Mouse (Mus musculus): ENCODE measurements around the gene Eid3. TPM values are rescaled to one million over a fixed set of nuclear protein-coding genes. Genes with fewer than 3 reads are reported as not detected.

Eid3 gene
- total RNA-seq (2014; fragmentation: Nextera tagmentation) (7.6 and 8.0 TPM in 2 replicates), total RNA-seq (2017) (3.3 and 4.5 TPM in 2 replicates), polyA plus RNA-seq (2012) (0.26 and 0.28 TPM in 2 replicates)

GRCm38 (mm10) chr10:82866356-82866755 lies at the start of gene Eid3:
Gene Eid3, plus strand, starts transcription at chr10:82866626.
- Histone ChIP-seq H3K27me3 (ENCODE audit: insufficient read depth, low read length) (no peaks in the 10 kb centered on the region), H3K36me3 (replicated peaks) (peaks cover 76% of the 10 kb centered on the region), H3K4me1 (ENCODE audit: insufficient read depth, low read depth, low read length) (peaks cover 66% of the 10 kb centered on the region), H3K9me3 (replicated peaks) (no peaks in the 10 kb centered on the region), H3K4me3 (ENCODE audit: low read depth, low read length) (peak within 1 kb of the TSS; percentile 26; the same call in 1 of the 2 replicates)
- no peak for DNase-seq (ENCODE audit: low spot score)
- ATAC-seq (ENCODE audit: extremely low read depth, insufficient number of reproducible peaks, low FRiP score, poor library complexity, severe bottlenecking) = no peak
- no peak for TF ChIP-seq TAL1 (conservative IDR thresholded peaks at IDR 0.05; ENCODE audit: low read depth, low read length)
- no peak for TF ChIP-seq GATA1 (IDR thresholded peaks at IDR 0.05; ENCODE audit: borderline replicate concordance, low read length)

- Histone ChIP-seq H3K36me3 (replicated peaks) (no peaks in the 10 kb centered on the region), H3K9me3 (replicated peaks) (peaks cover 6% of the 10 kb centered on the region), H3K27me3 (ENCODE audit: insufficient read depth, low read length) (peaks cover 12% of the 10 kb centered on the region; the same call in 1 of the 2 replicates), H3K4me1 (ENCODE audit: insufficient read depth, low read depth, low read length) (peaks cover 29% of the 10 kb centered on the region), H3K4me3 (ENCODE audit: low read depth, low read length) (no peak overlapping the region)
- ATAC-seq (ENCODE audit: extremely low read depth, insufficient number of reproducible peaks, low FRiP score, poor library complexity, severe bottlenecking) = no peak
- no peak for TF ChIP-seq GATA2 (IDR thresholded peaks at IDR 0.05; ENCODE audit: borderline replicate concordance, low read depth, low read length)
- TF ChIP-seq POLR2AphosphoS5 (IDR thresholded peaks at IDR 0.05; ENCODE audit: insufficient replicate concordance, low read depth, low read length) = no peak
- TF ChIP-seq TAL1 (conservative IDR thresholded peaks at IDR 0.05; ENCODE audit: low read depth, low read length) = no peak
- no peak for DNase-seq (ENCODE audit: low spot score)
These were observed 48.9 kb upstream of the Eid3 start for GRCm38 (mm10) chr10:82817514-82817913.

GRCm38 (mm10) chr10:82817936-82818335 lies 48.5 kb upstream of the Eid3 start:
- TF ChIP-seq CTCF (IDR thresholded peaks at IDR 0.05; ENCODE audit: low read depth, low read length) (no peak), POLR2AphosphoS5 (IDR thresholded peaks at IDR 0.05; ENCODE audit: insufficient replicate concordance, low read depth, low read length) (no peak), TAL1 (conservative IDR thresholded peaks at IDR 0.05; ENCODE audit: low read depth, low read length) (no peak), GATA2 (IDR thresholded peaks at IDR 0.05; ENCODE audit: borderline replicate concordance, low read depth, low read length) (no peak), GATA1 (IDR thresholded peaks at IDR 0.05; ENCODE audit: borderline replicate concordance, low read length) (no peak)

GRCm38 (mm10) chr10:82818661-82819060 lies 47.8 kb upstream of the Eid3 start:
- Histone ChIP-seq H3K27me3 (ENCODE audit: insufficient read depth, low read length) (peaks cover 16% of the 10 kb centered on the region; the same call in 1 of the 2 replicates), H3K4me1 (ENCODE audit: insufficient read depth, low read depth, low read length) (peaks cover 25% of the 10 kb centered on the region), H3K4me3 (ENCODE audit: low read depth, low read length) (no peak overlapping the region), H3K36me3 (replicated peaks) (no peaks in the 10 kb centered on the region), H3K9me3 (replicated peaks) (no peaks in the 10 kb centered on the region)
- no peak for DNase-seq (ENCODE audit: low spot score)
- TF ChIP-seq GATA2 (IDR thresholded peaks at IDR 0.05; ENCODE audit: borderline replicate concordance, low read depth, low read length) (no peak), TAL1 (conservative IDR thresholded peaks at IDR 0.05; ENCODE audit: low read depth, low read length) (no peak), CTCF (IDR thresholded peaks at IDR 0.05; ENCODE audit: low read depth, low read length) (no peak), GATA1 (IDR thresholded peaks at IDR 0.05; ENCODE audit: borderline replicate concordance, low read length) (no peak), POLR2AphosphoS5 (IDR thresholded peaks at IDR 0.05; ENCODE audit: insufficient replicate concordance, low read depth, low read length) (no peak)
- no peak for ATAC-seq (ENCODE audit: extremely low read depth, insufficient number of reproducible peaks, low FRiP score, poor library complexity, severe bottlenecking)

More at GRCm38 (mm10) chr10:82817936-82818335, 48.5 kb upstream of the Eid3 start:
- H3K4me1 ChIP-seq (ENCODE audit: insufficient read depth, low read depth, low read length) = peaks cover 29% of the 10 kb centered on the region
- ATAC-seq (ENCODE audit: extremely low read depth, insufficient number of reproducible peaks, low FRiP score, poor library complexity, severe bottlenecking) (no peak), DNase-seq (ENCODE audit: low spot score) (no peak)
- peaks cover 2% of the 10 kb centered on the region for H3K9me3 ChIP-seq (replicated peaks)
- H3K27me3 ChIP-seq (ENCODE audit: insufficient read depth, low read length) = peaks cover 12% of the 10 kb centered on the region; the same call in 1 of the 2 replicates
- H3K36me3 ChIP-seq (replicated peaks) = no peaks in the 10 kb centered on the region
- no peak overlapping the region for H3K4me3 ChIP-seq (ENCODE audit: low read depth, low read length)

GRCm38 (mm10) chr10:82823108-82823778 lies 43.2 kb upstream of the Eid3 start:
- ATAC-seq (ENCODE audit: extremely low read depth, insufficient number of reproducible peaks, low FRiP score, poor library complexity, severe bottlenecking) (no peak), DNase-seq (ENCODE audit: low spot score) (no peak)
- no peaks in the 10 kb centered on the region for H3K9me3 ChIP-seq (replicated peaks)
- 0 out of 2 replicates have a peak, but pooled peaks cover 2% of the 10 kb centered on the region for H3K4me1 ChIP-seq (ENCODE audit: insufficient read depth, low read depth, low read length)
- H3K27me3 ChIP-seq (ENCODE audit: insufficient read depth, low read length) = peaks cover 28% of the 10 kb centered on the region
- no peaks in the 10 kb centered on the region for H3K36me3 ChIP-seq (replicated peaks)
- TF ChIP-seq GATA2 (IDR thresholded peaks at IDR 0.05; ENCODE audit: borderline replicate concordance, low read depth, low read length) = no peak
- TF ChIP-seq POLR2AphosphoS5 (IDR thresholded peaks at IDR 0.05; ENCODE audit: insufficient replicate concordance, low read depth, low read length) = no peak
- TF ChIP-seq GATA1 (IDR thresholded peaks at IDR 0.05; ENCODE audit: borderline replicate concordance, low read length) = no peak
- TF ChIP-seq TAL1 (conservative IDR thresholded peaks at IDR 0.05; ENCODE audit: low read depth, low read length) = no peak
- no peak for TF ChIP-seq CTCF (IDR thresholded peaks at IDR 0.05; ENCODE audit: low read depth, low read length)
- no peak overlapping the region for H3K4me3 ChIP-seq (ENCODE audit: low read depth, low read length)

GRCm38 (mm10) chr10:82823779-82824177 lies 42.6 kb upstream of the Eid3 start:
- Histone ChIP-seq H3K4me1 (ENCODE audit: insufficient read depth, low read depth, low read length) (0 out of 2 replicates have a peak, but pooled peaks cover 2% of the 10 kb centered on the region), H3K27me3 (ENCODE audit: insufficient read depth, low read length) (peaks cover 25% of the 10 kb centered on the region)

More at GRCm38 (mm10) chr10:82823779-82824177, 42.6 kb upstream of the Eid3 start:
- DNase-seq (ENCODE audit: low spot score) (no peak), ATAC-seq (ENCODE audit: extremely low read depth, insufficient number of reproducible peaks, low FRiP score, poor library complexity, severe bottlenecking) (no peak)
- Histone ChIP-seq H3K4me3 (ENCODE audit: low read depth, low read length) (no peak overlapping the region), H3K36me3 (replicated peaks) (no peaks in the 10 kb centered on the region), H3K9me3 (replicated peaks) (no peaks in the 10 kb centered on the region)
- no peak for TF ChIP-seq POLR2AphosphoS5 (IDR thresholded peaks at IDR 0.05; ENCODE audit: insufficient replicate concordance, low read depth, low read length)
- TF ChIP-seq GATA2 (IDR thresholded peaks at IDR 0.05; ENCODE audit: borderline replicate concordance, low read depth, low read length) = no peak
- TF ChIP-seq CTCF (IDR thresholded peaks at IDR 0.05; ENCODE audit: low read depth, low read length) = no peak
- TF ChIP-seq GATA1 (IDR thresholded peaks at IDR 0.05; ENCODE audit: borderline replicate concordance, low read length) = no peak
- TF ChIP-seq TAL1 (conservative IDR thresholded peaks at IDR 0.05; ENCODE audit: low read depth, low read length) = no peak

Data from G1E (cell line).